Mouse (Mus musculus) stomach, embryonic 14.5 days (tissue): ENCODE data around the gene Frmd4a. TPM values are rescaled to one million over a fixed set of nuclear protein-coding genes. Genes with fewer than 3 reads are reported as not detected.
A peak's percentile ranks its signal among the peaks of the same experiment; 100 is the strongest.

Experiments used
- ATAC-seq: fragments of 200-750 bp; cut with Nextera tagmentation; 2 replicates; pipeline ENCODE4 v1.8.0; 2017; ENCODE audit warnings: low read depth, moderate TSS enrichment; ENCODE audit not compliant: insufficient number of reproducible peaks, insufficient read depth, low FRiP score
- H3K27ac ChIP-seq: fragments of 300-500 bp; sonication (generic); 2 replicates; pipeline ENCODE4 v1.5.1; 2014; ENCODE audit warnings: mild to moderate bottlenecking, low read length, moderate library complexity, mixed read lengths
- H3K27me3 ChIP-seq: fragments of 300-500 bp; sonication (generic); 2 replicates; pipeline ENCODE4 v1.6.1; 2014; ENCODE audit warnings: low read length, control low read depth, mixed read lengths; ENCODE audit not compliant: control insufficient read depth, insufficient read depth
- H3K36me3 ChIP-seq: fragments of 300-500 bp; sonication (generic); 2 replicates; pipeline ENCODE4 v1.6.1; 2014; ENCODE audit warnings: mild to moderate bottlenecking, control low read depth, low read length, moderate library complexity, mixed read lengths; ENCODE audit not compliant: control insufficient read depth, insufficient read depth
- H3K4me1 ChIP-seq: fragments of 300-500 bp; sonication (generic); 2 replicates; pipeline ENCODE4 v1.6.1; 2014; ENCODE audit warnings: low read length, control low read depth, mixed read lengths; ENCODE audit not compliant: control insufficient read depth, insufficient read depth
- H3K4me2 ChIP-seq: fragments of 300-500 bp; sonication (generic); replicated peaks from 2 replicates; pipeline ENCODE4 v1.6.1; 2014; ENCODE audit warnings: low read depth, low read length, control low read depth
- H3K4me3 ChIP-seq: fragments of 300-500 bp; sonication (generic); 2 replicates; pipeline ENCODE4 v1.5.1; 2014; ENCODE audit warnings: low read depth, low read length, control low read depth
- H3K9ac ChIP-seq: fragments of 300-500 bp; sonication (generic); replicated peaks from 2 replicates; pipeline ENCODE4 v1.6.1; 2014; ENCODE audit warnings: low read depth, mild to moderate bottlenecking, control low read depth, low read length, moderate library complexity, mixed read lengths
- H3K9me3 ChIP-seq: fragments of 300-500 bp; sonication (generic); 2 replicates; pipeline ENCODE4 v1.6.1; 2016; ENCODE audit warnings: low read depth, low read length, control low read depth; ENCODE audit not compliant: control insufficient read depth
- WGBS: fragments of 180-500 bp; shearing (Covaris S2); extraction: QIAGEN DNeasy Blood & Tissue Kit; methylation state at CpG from one replicate; pipeline ENCODE4 v1.1.7; 2014; 5-methylcytosine and 5-hydroxymethylcytosine counted together
- polyA plus RNA-seq: library from polyadenylated mRNA; unstranded; fragments of >200 nt; fragmentation: Nextera tagmentation; extraction: Ambion mirVana; gene quantifications from 2 replicates; pipeline ENCODE4 v1.2.1, GENCODE M21; 2014

Gene Frmd4a
- polyA plus RNA-seq, 1 experiment from 2014 or later: 42.4 TPM

DNA sequence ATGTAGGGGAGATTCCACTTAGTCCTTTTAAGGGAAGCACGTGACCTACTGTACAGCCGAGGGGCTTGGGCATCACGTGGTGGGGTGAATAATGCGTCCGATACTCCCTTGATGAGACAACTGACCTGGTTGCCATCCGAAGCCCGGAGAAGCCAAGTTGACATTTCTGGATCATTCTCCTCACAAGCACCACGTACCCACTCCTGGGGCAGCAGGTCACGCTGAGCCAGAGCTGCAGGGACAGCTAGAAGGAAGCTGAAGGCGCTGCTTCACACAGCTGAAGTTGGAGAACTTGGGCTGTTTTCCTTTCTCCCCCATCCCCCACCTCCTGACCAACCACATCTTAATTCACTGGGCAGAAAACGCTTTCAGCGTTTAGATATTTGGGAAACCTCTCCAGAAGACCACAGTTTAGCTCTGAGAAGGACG lies 282.9 kb downstream of the Frmd4a start:
- H3K9me3 ChIP-seq: no peaks in the 10 kb centered on the region
- peaks cover 39% of the 10 kb centered on the region for H3K4me1 ChIP-seq
- peak overlapping the region; percentile 94 for H3K27ac ChIP-seq
- H3K36me3 ChIP-seq: no peaks in the 10 kb centered on the region
- no peak for ATAC-seq
- H3K27me3 ChIP-seq: no peaks in the 10 kb centered on the region
- H3K9ac ChIP-seq: peak overlapping the region; percentile 36; the same call in 1 of the 2 replicates
- peak overlapping the region; percentile 42 for H3K4me3 ChIP-seq
- H3K4me2 ChIP-seq: peak overlapping the region; percentile 61
- 10% methylated on average over 13 of the region's 13 CpGs for WGBS

DNA sequence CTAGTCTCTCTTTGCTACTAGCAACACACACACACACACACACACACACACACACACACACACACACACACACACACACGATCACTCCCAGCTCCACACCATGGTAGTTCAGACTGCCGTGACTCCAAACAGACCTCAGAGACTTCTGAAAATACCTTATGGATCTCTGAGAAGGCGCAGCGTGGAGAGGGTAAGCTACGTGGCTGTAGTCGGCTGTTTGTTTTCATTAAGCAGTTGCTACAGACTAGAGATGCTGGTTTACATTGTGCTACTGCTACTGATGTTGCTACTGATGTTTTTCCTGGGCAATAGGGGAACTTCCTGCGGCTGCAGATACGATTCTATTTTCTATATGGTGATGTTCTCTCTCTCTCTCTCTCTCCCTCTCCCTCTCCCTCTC lies 283.3 kb downstream of the Frmd4a start:
- Histone ChIP-seq H3K4me3 (peak overlapping the region; percentile 42), H3K4me2 (peak overlapping the region; percentile 61), H3K36me3 (no peaks in the 10 kb centered on the region), H3K9me3 (no peaks in the 10 kb centered on the region), H3K27me3 (no peaks in the 10 kb centered on the region), H3K27ac (peak overlapping the region; percentile 94), H3K4me1 (peaks cover 39% of the 10 kb centered on the region), H3K9ac (peak overlapping the region; percentile 36; the same call in 1 of the 2 replicates)
- 7% methylated on average over 8 of the region's 8 CpGs for WGBS
- no peak for ATAC-seq

DNA sequence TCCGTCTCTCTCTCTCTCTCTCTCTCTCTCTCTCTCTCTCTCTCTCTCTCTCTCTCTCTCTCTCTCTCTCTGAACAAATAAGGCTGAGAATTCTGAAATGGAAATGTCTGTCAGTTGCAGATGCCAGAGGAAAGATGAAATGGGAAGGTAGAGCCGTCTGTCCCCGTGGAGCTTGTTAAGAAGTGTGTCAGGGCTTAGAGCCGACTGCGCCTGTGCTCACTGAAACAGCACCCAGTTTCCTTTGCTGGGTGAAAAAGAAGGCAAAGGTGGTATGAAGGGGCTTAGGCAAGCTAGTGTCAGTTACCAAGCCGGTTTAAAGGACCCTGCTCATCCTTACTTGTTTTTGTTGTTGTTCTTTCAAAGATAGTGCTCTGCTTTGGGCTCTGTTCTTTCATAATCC lies 283.7 kb downstream of the Frmd4a start:
- peaks cover 39% of the 10 kb centered on the region for H3K4me1 ChIP-seq
- ATAC-seq: no peak
- WGBS: 11% methylated on average over 5 of the region's 6 CpGs

DNA sequence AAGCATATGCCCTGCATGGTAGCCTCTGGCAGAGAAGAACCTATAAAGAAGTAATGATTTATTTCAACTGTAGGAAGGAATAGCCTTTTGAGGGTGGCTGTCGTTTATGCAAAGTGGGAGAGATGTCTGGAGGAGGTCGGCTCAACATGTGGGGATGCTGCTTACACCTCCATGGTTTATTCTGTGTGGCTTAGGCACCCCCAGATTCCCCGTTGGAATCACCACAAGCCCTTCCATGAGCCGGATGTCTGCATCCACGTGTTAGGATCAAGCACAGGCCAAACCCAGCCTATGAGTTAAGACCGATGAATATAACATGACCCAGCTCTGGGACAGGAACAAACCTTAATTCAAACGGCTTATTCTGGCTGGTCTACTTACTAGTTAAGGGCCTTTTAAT lies 284.2 kb downstream of the Frmd4a start:
- Histone ChIP-seq H3K9me3 (no peaks in the 10 kb centered on the region), H3K27ac (peak overlapping the region; percentile 94), H3K9ac (peak overlapping the region; percentile 28; the same call in 1 of the 2 replicates), H3K36me3 (no peaks in the 10 kb centered on the region), H3K27me3 (no peaks in the 10 kb centered on the region), H3K4me3 (peak overlapping the region; percentile 42), H3K4me2 (peak overlapping the region; percentile 61), H3K4me1 (peaks cover 39% of the 10 kb centered on the region)
- 15% methylated on average over 7 of the region's 7 CpGs for WGBS
- no peak for ATAC-seq

More for the DNA sequence above, 283.7 kb downstream of the Frmd4a start:
- Histone ChIP-seq H3K27me3 (no peaks in the 10 kb centered on the region), H3K4me3 (peak overlapping the region; percentile 42), H3K9ac (peak overlapping the region; percentile 28; the same call in 1 of the 2 replicates), H3K27ac (peak overlapping the region; percentile 94), H3K9me3 (no peaks in the 10 kb centered on the region), H3K36me3 (no peaks in the 10 kb centered on the region), H3K4me2 (peak overlapping the region; percentile 61)

DNA sequence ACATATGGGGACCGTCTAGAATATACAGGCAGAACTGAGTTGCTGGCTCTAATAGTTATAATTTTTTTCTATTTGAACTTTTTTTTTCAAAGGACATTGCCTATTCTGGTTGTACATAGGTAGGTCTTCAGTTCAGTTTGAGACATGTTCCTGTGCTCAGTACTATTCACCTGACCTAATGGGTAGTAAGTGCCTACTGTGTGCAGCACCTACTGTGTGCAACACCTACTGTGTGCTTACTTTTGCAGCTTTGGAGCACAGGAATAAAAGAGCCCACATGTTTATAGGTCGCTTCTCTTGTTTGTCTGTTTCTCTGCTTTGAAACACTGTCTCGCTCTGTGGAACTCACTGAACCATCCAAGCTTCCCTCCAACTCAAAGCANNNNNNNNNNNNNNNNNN lies 284.6 kb downstream of the Frmd4a start:
- H3K9ac ChIP-seq: no peak overlapping the region
- H3K4me1 ChIP-seq: peaks cover 36% of the 10 kb centered on the region
- peak overlapping the region; percentile 61; the same call in 1 of the 2 replicates for H3K4me2 ChIP-seq
- no peak for ATAC-seq
- 80% methylated on average over 3 of the region's 3 CpGs for WGBS
- H3K9me3 ChIP-seq: no peaks in the 10 kb centered on the region
- peak overlapping the region; percentile 42 for H3K4me3 ChIP-seq
- H3K27ac ChIP-seq: peak overlapping the region; percentile 94; the same call in 1 of the 2 replicates
- H3K36me3 ChIP-seq: no peaks in the 10 kb centered on the region
- no peaks in the 10 kb centered on the region for H3K27me3 ChIP-seq

DNA sequence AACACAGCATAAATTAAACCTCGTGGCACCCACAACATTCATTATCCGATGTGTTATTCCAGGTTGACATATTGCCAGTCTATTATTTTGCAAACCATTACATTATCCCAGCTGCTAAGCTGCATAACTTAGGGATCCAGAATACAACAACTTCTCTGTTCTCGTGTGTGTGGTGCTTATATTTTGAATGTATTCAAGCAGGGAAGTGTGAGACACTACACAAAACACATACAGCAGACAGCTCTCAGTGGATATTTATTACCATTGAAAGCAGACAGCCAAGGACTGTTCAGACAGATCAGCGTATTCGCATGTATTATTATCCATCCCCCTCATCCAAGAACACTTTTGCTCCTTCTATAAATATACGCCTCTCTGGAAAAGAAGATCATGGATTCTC lies 289.6 kb downstream of the Frmd4a start:
- WGBS: 65% methylated on average over 6 of the region's 6 CpGs
- no peaks in the 10 kb centered on the region for H3K9me3 ChIP-seq
- no peak overlapping the region for H3K4me2 ChIP-seq
- no peaks in the 10 kb centered on the region for H3K36me3 ChIP-seq
- ATAC-seq: no peak
- H3K27me3 ChIP-seq: no peaks in the 10 kb centered on the region
- H3K9ac ChIP-seq: no peak overlapping the region
- peaks cover 6% of the 10 kb centered on the region; the same call in 1 of the 2 replicates for H3K4me1 ChIP-seq
- H3K27ac ChIP-seq: no peak overlapping the region
- no peak overlapping the region for H3K4me3 ChIP-seq

DNA sequence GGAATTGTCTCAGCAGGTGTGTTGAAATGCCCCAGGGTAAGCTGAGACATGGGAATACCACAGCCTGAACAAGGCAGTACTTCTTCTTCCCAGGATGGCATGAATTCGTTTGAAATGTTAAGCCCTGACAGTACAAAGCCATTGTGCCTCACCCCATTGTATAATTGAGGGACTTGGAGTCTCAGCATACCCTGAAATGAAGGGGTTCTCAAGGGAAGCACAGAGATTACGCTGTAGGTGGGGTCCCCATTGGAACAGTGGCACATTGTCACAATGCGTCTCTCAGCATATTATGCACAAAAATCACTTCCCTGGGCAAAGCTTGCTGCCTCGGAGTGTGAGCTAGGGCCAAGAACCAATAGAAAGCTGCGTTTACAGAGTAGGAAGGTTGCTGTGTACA lies 297.0 kb downstream of the Frmd4a start:
- no peak overlapping the region for H3K4me2 ChIP-seq
- ATAC-seq: no peak
- H3K27ac ChIP-seq: no peak overlapping the region
- H3K36me3 ChIP-seq: no peaks in the 10 kb centered on the region
- no peak overlapping the region for H3K9ac ChIP-seq
- WGBS: 65% methylated on average over 5 of the region's 5 CpGs
- H3K4me3 ChIP-seq: no peak overlapping the region
- no peaks in the 10 kb centered on the region for H3K4me1 ChIP-seq
- no peaks in the 10 kb centered on the region for H3K27me3 ChIP-seq
- no peaks in the 10 kb centered on the region for H3K9me3 ChIP-seq

DNA sequence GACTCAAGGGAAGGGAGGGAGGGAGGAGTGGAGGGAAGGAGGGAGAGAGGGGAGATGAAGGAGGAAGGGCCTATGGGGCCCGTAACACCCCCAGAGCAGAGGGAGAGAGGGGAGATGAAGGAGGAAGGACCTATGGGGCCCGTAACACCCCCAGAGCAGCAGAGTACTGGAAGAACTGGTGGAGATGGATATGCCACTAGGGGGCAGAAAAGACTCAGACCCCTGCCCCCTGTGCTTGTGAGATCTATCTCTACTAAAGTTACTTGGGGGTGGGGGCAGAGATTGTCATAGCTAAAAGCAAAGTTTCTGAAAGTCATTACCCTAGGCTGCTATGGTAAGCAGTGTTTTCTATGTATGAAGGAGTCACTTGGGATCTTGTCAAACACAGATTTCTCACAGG lies 299.1 kb downstream of the Frmd4a start:
- H3K4me2 ChIP-seq: no peak overlapping the region
- H3K27me3 ChIP-seq: no peaks in the 10 kb centered on the region
- 52% methylated on average over 2 of the region's 2 CpGs for WGBS
- no peaks in the 10 kb centered on the region for H3K9me3 ChIP-seq
- no peak overlapping the region for H3K4me3 ChIP-seq
- no peak overlapping the region for H3K9ac ChIP-seq
- H3K4me1 ChIP-seq: no peaks in the 10 kb centered on the region
- no peak for ATAC-seq
- no peaks in the 10 kb centered on the region for H3K36me3 ChIP-seq
- H3K27ac ChIP-seq: no peak overlapping the region

DNA sequence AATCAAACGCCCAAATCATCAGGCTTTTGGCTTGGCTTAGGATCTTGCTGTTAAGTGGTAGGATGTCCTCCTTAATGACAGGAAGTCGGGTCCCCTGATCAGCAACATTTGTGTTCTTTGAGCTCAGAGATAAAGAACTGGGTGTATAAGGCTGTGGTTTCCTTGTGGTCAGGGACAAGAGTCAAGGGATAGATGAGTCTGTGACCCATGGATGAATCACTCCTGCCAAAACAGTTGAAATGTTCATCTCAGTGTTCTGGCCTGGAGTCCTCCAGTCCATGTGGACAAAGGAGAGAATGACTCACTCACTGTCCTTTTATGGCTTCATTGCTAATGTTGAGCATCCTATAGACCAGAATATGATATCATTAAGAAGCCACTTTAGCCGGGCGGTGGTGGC lies 300.6 kb downstream of the Frmd4a start:
- Histone ChIP-seq H3K27ac (no peak overlapping the region), H3K27me3 (no peaks in the 10 kb centered on the region), H3K36me3 (no peaks in the 10 kb centered on the region), H3K9me3 (no peaks in the 10 kb centered on the region), H3K4me2 (no peak overlapping the region), H3K9ac (no peak overlapping the region), H3K4me3 (no peak overlapping the region), H3K4me1 (no peaks in the 10 kb centered on the region)
- 70% methylated on average over 4 of the region's 4 CpGs for WGBS
- no peak for ATAC-seq
